Mouse (Mus musculus) limb, embryonic 13.5 days (tissue): ENCODE data around the gene Smco2. TPM values are rescaled to one million over a fixed set of nuclear protein-coding genes. Genes with fewer than 3 reads are reported as not detected.
A peak's percentile ranks its signal among the peaks of the same experiment; 100 is the strongest.

Source experiments
- ATAC-seq: fragments of 200-750 bp; cut with Nextera tagmentation; 2 replicates; pipeline ENCODE4 v1.8.0; 2017; ENCODE audit warnings: low read depth, moderate number of reproducible peaks, moderate TSS enrichment; ENCODE audit not compliant: low FRiP score
- H3K27ac ChIP-seq: fragments of 300-500 bp; sonication (generic); 2 replicates; pipeline ENCODE4 v1.5.1; 2015; ENCODE audit warnings: inconsistent platforms, mild to moderate bottlenecking, moderate library complexity
- H3K27me3 ChIP-seq: fragments of 300-500 bp; sonication (generic); 2 replicates; pipeline ENCODE4 v1.6.1; 2015; ENCODE audit warnings: mild to moderate bottlenecking, inconsistent platforms
- H3K36me3 ChIP-seq: fragments of 300-500 bp; sonication (generic); 2 replicates; pipeline ENCODE4 v1.6.1; 2015; ENCODE audit warnings: inconsistent platforms, mild to moderate bottlenecking, moderate library complexity
- H3K4me1 ChIP-seq: fragments of 300-500 bp; sonication (generic); 2 replicates; pipeline ENCODE4 v1.6.1; 2015; ENCODE audit warnings: inconsistent platforms
- H3K4me2 ChIP-seq: fragments of 300-500 bp; sonication (generic); replicated peaks from 2 replicates; pipeline ENCODE4 v1.6.1; 2015; ENCODE audit warnings: inconsistent platforms, mild to moderate bottlenecking, moderate library complexity
- H3K4me3 ChIP-seq: fragments of 300-500 bp; sonication (generic); 2 replicates; pipeline ENCODE4 v1.5.1; 2015; ENCODE audit warnings: moderate library complexity, mild to moderate bottlenecking, inconsistent platforms
- H3K9ac ChIP-seq: fragments of 300-500 bp; sonication (generic); 2 replicates; pipeline ENCODE4 v1.6.1; 2015; ENCODE audit warnings: mild to moderate bottlenecking, inconsistent platforms
- H3K9me3 ChIP-seq: fragments of 300-500 bp; sonication (generic); 2 replicates; pipeline ENCODE4 v1.6.1; 2016; ENCODE audit warnings: inconsistent platforms
- WGBS: fragments of 180-500 bp; shearing (Covaris S2); methylation state at CpG from one replicate; pipeline ENCODE4 v1.1.7; 2015; 5-methylcytosine and 5-hydroxymethylcytosine counted together
- polyA plus RNA-seq: library from polyadenylated mRNA; unstranded; fragments of >200 nt; fragmentation: Nextera tagmentation; extraction: Ambion mirVana; gene quantifications from 2 replicates; pipeline ENCODE4 v1.2.1, GENCODE M21; 2015

The Smco2 gene
- polyA plus RNA-seq, 1 experiment from 2014 or later = not detected

DNA sequence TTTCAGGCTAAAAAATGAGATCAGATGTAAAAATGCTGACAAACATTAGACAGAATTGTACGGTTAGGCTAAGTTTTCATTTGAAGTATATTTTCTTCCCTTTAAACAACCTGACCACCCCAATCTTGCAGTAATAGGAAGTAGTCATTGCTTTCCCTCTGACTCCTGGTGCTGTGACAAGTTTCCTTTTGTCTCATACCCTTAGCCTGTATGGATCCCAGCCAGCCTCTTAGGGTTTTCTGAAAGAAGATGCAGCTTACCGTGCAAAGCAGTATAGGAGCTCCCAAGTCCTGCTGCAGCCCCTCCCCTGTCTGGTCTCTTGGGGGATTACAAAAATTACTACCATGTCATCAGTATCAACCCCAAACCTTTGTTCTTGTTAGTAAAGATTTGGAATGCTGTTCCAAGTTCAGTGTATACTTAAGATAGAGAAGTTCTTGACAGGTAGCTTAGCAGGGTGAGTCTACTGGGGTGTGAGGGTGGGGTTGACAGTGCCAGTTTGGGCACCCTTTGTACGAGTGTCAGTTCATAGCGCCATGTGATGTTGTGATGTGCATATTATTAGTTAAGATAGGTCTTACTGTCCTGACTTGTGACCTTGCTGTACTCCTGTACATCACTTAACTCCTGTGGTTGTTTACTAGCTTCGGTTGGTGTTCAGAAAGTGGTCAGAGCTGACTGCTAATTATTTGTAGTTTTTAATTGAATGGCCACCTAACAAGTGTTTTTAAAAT, 57.3 kb downstream of the Smco2 start:
- peaks cover 4% of the 10 kb centered on the region for H3K36me3 ChIP-seq
- H3K9me3 ChIP-seq = no peaks in the 10 kb centered on the region
- H3K9ac ChIP-seq = no peak overlapping the region
- no peak overlapping the region for H3K27ac ChIP-seq
- no peak overlapping the region for H3K4me3 ChIP-seq
- peaks cover 27% of the 10 kb centered on the region for H3K4me1 ChIP-seq
- WGBS = 85% methylated on average over 5 of the region's 5 CpGs
- H3K27me3 ChIP-seq = no peaks in the 10 kb centered on the region
- ATAC-seq = no peak
- H3K4me2 ChIP-seq = no peak overlapping the region

DNA sequence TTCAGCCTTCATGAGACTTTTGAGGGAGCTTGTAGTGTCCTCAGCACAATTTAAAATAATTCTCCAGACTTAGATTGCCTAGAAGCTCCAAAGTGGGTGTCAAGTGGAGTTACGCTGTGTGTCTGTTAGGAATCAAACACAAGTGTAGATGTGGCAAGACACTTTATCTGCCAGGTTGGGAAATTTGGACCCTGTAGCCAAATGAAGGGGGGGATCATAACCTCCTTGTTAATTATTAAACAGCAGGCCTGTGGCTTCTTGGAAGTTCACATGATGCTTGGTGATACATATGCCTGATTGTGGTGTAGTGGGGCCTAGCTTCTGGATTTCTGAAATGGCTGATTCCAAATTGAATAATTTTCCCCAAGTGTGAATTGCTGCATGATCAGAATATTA, 57.9 kb downstream of the Smco2 start:
- Histone ChIP-seq H3K4me2 (no peak overlapping the region), H3K9me3 (no peaks in the 10 kb centered on the region), H3K27ac (no peak overlapping the region), H3K27me3 (no peaks in the 10 kb centered on the region), H3K4me1 (peaks cover 32% of the 10 kb centered on the region), H3K9ac (no peak overlapping the region), H3K36me3 (peaks cover 4% of the 10 kb centered on the region), H3K4me3 (no peak overlapping the region)
- 96% methylated on average over 1 of the region's 1 CpGs for WGBS
- ATAC-seq = no peak

DNA sequence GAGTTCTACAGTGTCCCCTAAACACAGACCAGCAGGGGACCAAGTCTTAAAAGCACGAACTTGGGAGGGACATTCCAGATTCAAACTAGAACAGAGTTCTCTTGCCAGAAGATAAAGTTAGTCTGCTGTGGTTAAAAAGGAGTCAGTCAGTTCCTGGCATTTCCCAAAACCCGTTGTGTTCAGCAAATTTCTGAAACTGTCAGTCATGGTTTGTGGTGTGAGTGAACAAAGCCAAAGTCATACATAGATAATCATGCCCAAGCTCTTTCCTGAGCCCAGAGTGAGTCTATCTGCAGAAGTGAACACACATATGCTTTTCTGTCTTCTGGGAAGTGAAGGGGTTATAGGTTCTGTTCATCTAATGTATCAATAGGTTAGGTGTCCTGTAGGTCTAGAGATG, 58.9 kb downstream of the Smco2 start:
- WGBS = 73% methylated on average over 2 of the region's 2 CpGs

DNA sequence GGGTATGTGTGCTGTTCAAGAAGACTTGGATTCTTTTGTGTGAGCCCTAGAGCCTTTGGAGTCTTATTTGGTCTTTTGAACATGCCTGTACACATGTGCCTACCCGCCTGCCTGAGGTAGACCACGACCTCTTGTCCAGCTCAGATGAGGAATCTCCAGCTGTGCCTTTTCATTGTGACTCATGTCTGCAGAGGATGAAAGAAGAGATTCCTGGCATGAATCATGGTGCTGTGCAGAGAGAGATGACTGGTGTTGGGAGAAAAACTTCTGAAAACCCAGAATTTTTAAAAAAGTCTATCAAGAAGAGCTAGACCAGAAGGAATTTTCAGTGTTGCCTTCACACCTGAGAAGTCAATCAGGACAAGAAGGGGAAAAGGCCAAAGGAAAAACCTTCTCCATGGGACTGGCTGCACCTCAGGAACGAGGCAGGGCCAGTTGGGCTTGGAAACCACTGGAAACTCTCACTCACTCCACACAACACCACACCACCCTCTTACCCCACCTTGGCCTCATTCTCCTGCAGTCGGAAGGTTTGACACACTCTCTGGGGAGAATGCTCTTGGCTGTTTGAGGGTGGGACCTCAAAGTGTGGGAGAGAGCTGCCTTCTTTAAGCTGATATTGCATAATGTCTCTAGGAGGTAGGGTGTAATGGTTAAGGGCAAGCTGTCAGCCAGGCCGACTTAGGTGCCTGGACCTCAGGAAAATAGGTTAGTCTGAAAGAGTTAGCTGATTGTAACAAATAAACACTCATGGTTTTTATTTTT, 60.0 kb downstream of the Smco2 start:
- Histone ChIP-seq H3K9me3 (no peaks in the 10 kb centered on the region), H3K36me3 (peaks cover 4% of the 10 kb centered on the region), H3K4me2 (no peak overlapping the region), H3K27me3 (no peaks in the 10 kb centered on the region), H3K4me1 (peaks cover 49% of the 10 kb centered on the region), H3K9ac (no peak overlapping the region), H3K27ac (no peak overlapping the region), H3K4me3 (no peak overlapping the region)
- ATAC-seq = no peak
- WGBS = 76% methylated on average over 5 of the region's 5 CpGs

More for the DNA sequence above, 58.9 kb downstream of the Smco2 start:
- no peak overlapping the region for H3K4me3 ChIP-seq
- H3K36me3 ChIP-seq = peaks cover 4% of the 10 kb centered on the region
- no peaks in the 10 kb centered on the region for H3K27me3 ChIP-seq
- H3K4me1 ChIP-seq = peaks cover 42% of the 10 kb centered on the region
- no peaks in the 10 kb centered on the region for H3K9me3 ChIP-seq
- ATAC-seq = no peak
- H3K4me2 ChIP-seq = no peak overlapping the region
- H3K9ac ChIP-seq = no peak overlapping the region
- H3K27ac ChIP-seq = no peak overlapping the region

DNA sequence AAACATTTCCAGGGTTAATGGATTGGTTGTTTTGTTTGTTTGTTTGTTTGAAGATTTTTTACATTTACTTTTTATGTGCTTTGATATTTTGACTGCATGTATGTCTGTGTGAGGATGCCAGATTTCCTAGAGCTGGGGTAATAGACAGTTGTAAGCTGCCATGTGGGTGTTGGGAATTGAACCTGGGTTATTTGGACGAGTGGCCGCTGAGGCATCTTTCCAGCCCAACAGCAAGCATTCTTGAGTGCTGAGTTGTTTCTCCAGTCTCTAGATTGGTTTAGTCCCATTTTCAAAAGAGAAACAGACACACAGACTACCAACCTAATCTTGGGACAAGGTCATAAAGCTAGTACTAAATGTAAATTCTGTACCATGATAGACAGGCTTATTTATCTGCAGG, 60.9 kb downstream of the Smco2 start:
- Histone ChIP-seq H3K27ac (no peak overlapping the region), H3K4me3 (no peak overlapping the region), H3K4me1 (peaks cover 52% of the 10 kb centered on the region), H3K27me3 (no peaks in the 10 kb centered on the region), H3K9me3 (no peaks in the 10 kb centered on the region), H3K4me2 (no peak overlapping the region), H3K9ac (no peak overlapping the region), H3K36me3 (peaks cover 4% of the 10 kb centered on the region)
- WGBS = 86% methylated on average over 2 of the region's 2 CpGs
- no peak for ATAC-seq

DNA sequence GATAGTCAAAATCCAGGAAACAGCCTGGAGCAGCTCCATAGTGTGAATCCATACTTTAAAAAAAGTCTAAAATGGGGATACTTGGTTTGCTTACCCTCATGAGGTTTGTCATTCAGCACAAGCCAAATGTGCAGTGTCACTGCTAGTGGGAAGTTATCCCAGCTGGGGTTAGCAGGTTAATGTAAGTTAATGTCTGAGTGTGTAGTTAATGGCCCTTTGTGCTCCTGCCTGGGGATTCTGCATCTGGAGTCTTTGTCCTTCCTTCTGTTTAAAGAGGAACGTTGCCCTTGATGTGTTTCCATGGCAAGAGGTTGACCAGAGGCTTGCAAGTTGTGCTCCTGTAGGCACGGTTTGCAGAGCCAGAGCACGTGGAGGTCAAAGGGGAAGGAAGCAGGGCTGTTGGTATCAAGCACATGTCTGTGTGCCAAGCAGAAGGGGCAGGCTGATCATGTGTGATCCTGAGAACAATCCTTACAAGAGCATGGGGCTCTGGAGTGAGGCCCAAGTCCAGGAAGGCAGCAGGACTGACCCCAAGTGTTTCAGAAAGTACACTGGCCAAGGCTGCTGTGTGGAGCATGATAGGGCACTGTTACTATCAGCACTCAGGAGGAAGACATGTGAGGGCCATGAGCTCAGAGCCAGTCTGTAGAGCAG, 63.1 kb downstream of the Smco2 start:
- H3K9me3 ChIP-seq = no peaks in the 10 kb centered on the region
- H3K9ac ChIP-seq = no peak overlapping the region
- no peak overlapping the region for H3K4me3 ChIP-seq
- peak overlapping the region; percentile 82 for H3K27ac ChIP-seq
- no peak overlapping the region for H3K4me2 ChIP-seq
- peaks cover 48% of the 10 kb centered on the region for H3K4me1 ChIP-seq
- no peaks in the 10 kb centered on the region for H3K27me3 ChIP-seq
- peaks cover 4% of the 10 kb centered on the region for H3K36me3 ChIP-seq
- ATAC-seq = 0 out of 2 replicates have a peak, but pooled peaks have one; percentile 3
- WGBS = 19% methylated on average over 3 of the region's 3 CpGs

DNA sequence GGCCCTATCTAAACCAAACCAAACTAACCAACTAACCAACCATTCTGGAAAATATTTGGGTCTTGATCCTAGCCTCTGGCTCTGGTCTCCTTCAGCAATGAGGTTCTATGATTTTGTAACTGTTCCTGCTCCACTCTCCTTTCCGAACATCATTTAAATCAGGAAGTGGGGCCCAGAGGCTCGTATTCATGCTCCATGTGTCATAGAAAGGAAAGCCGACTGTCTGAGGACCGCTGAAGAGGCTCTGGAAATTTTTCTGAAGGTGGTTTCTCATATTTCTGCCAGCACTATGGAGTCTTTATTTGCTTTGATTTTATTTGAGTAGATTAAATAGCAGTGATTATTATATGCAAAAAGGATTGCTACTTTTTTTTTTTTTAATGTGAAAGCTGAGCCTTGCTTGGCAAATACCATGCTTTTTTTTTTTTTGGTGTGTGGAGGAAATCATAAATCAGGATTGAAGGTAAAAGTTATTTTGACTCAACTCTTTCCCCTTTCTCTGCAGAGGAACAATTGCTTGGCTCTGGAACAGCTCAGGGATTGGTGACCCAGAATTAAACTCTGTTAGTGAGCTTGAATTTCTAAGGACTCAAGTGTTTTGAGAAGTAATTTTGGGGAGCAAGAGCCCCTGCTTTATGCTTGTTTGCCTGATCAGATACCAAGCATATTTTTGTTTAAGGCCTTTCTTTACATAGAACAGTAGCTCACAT, 63.7 kb downstream of the Smco2 start:
- WGBS = 14% methylated on average over 4 of the region's 4 CpGs
- H3K9ac ChIP-seq = no peak overlapping the region
- peaks cover 48% of the 10 kb centered on the region for H3K4me1 ChIP-seq
- H3K9me3 ChIP-seq = no peaks in the 10 kb centered on the region
- H3K36me3 ChIP-seq = peaks cover 4% of the 10 kb centered on the region
- no peaks in the 10 kb centered on the region for H3K27me3 ChIP-seq
- peak overlapping the region; percentile 82 for H3K27ac ChIP-seq
- H3K4me3 ChIP-seq = no peak overlapping the region
- peak; percentile 28; the same call in 1 of the 2 replicates for ATAC-seq
- no peak overlapping the region for H3K4me2 ChIP-seq

DNA sequence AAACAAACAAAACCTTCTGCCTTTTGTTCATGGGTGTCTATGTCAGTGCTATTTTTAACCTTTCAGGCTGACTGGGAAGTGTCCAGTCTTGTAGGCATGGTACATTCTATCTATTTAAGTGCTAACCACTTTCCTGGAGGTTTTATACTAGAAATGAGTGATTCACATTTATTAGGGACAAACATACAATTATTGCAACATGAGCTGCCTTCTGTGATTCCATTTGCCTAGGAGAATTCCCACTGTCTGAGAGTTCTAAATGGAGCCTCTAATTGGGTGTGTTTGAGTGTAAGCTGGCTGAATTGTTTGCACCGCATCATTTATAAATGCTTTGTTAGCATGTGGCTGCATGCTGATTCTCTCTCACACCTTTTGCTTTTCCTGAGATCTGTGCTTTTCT, 65.9 kb downstream of the Smco2 start:
- Histone ChIP-seq H3K4me3 (no peak overlapping the region), H3K9me3 (no peaks in the 10 kb centered on the region), H3K9ac (no peak overlapping the region), H3K27me3 (no peaks in the 10 kb centered on the region), H3K4me2 (no peak overlapping the region), H3K36me3 (no peaks in the 10 kb centered on the region; the same call in 1 of the 2 replicates), H3K4me1 (peaks cover 36% of the 10 kb centered on the region), H3K27ac (no peak overlapping the region)
- no peak for ATAC-seq
- WGBS = 80% methylated on average over 1 of the region's 1 CpGs

DNA sequence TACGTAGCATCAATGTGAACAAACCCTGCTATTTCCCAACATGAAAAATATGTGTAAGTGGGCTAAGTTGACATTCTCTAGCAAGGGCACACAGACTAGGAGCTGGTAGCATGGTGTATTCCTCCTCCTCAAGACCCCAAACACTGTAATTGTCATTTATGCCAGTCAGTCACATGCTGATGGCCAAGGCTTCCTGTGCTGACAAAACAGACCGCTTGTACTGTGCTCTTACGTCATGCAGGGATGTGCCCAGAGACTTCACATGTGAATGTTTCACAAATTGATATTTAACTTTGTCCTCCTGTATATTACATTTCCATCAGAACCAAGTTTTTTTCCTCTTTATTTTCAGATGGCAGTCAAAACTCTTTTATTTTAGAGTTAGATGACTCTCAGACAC, 67.5 kb downstream of the Smco2 start:
- no peaks in the 10 kb centered on the region; the same call in 1 of the 2 replicates for H3K36me3 ChIP-seq
- no peak overlapping the region for H3K27ac ChIP-seq
- H3K4me3 ChIP-seq = no peak overlapping the region
- 87% methylated on average over 3 of the region's 3 CpGs for WGBS
- ATAC-seq = no peak
- peaks cover 25% of the 10 kb centered on the region for H3K4me1 ChIP-seq
- no peak overlapping the region for H3K9ac ChIP-seq
- H3K9me3 ChIP-seq = no peaks in the 10 kb centered on the region
- H3K4me2 ChIP-seq = no peak overlapping the region
- H3K27me3 ChIP-seq = no peaks in the 10 kb centered on the region

DNA sequence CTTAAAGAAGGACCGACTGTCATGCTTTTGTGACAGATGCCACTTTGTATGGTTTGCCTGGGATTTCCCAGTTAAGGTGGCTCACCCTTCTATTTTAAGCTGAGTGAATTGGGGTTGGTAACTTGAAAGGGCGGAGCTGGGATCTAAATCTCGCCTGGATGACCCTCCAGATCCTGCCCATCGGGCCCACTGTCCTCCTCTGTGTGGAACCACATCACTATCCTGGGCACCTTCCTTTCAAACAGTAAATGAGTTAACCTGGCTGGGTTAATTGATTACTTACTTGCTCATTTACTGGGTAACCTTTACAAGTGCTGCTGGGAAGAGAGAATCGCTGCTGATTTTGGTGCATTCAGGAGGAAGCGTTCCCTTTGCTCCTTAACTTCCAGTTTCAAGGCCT, 68.4 kb downstream of the Smco2 start:
- H3K9ac ChIP-seq = no peak overlapping the region
- no peaks in the 10 kb centered on the region for H3K27me3 ChIP-seq
- H3K4me3 ChIP-seq = no peak overlapping the region
- H3K36me3 ChIP-seq = no peaks in the 10 kb centered on the region; the same call in 1 of the 2 replicates
- H3K4me1 ChIP-seq = peaks cover 15% of the 10 kb centered on the region
- no peak overlapping the region for H3K4me2 ChIP-seq
- no peaks in the 10 kb centered on the region for H3K9me3 ChIP-seq
- ATAC-seq = no peak
- 91% methylated on average over 6 of the region's 6 CpGs for WGBS
- no peak overlapping the region for H3K27ac ChIP-seq
